Mouse (Mus musculus): ENCODE measurements around the gene 1700049E17Rik1.
"Not testable (repeated sequence)": the region's sequence is repeated elsewhere in the genome, so short reads cannot be mapped to it uniquely, and the experiment has no call there.

1700049E17Rik1 gene

GRCm38 (mm10) chr14:41924649-41925048 lies at the start of gene 1700049E17Rik1:
1700049E17Rik1 (plus strand) TSS chr14:41924949.
- not testable (repeated sequence) for DNase-seq (ENCODE audit: low spot score in 2 of 2)

DNA sequence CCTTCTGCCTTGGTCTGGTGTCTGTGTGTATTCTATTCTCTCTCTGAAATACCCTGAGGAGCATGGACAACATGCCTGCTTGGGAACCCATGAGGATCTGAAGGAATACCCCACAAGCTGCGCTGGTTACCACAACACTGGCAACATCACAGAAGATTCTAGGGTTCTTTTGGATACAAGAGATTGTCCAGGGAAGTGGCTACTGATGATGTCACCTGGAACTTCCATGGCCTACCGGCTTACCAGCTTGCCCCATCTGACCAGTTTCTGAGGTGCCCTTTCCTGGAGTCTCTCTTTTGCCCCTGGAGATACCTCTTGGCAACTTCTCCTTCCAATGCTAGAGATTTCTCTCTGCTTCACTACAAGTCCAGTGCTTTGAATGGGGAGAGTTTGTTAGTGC lies 17.6 kb upstream of the 1700049E17Rik1 start, which contains the start of gene Gm7980:
Gene Gm7980 (minus strand): TSS at position 101 of the 400 bp plus-strand sequence.
- not testable (repeated sequence) for DNase-seq (ENCODE audit: low spot score in 2 of 2)

- not testable (repeated sequence) for DNase-seq (ENCODE audit: low spot score in 2 of 2)
Measured at GRCm38 (mm10) chr14:41943695-41944094, 18.9 kb downstream of the 1700049E17Rik1 start, which contains the start of gene 1700024B05Rik. 1700024B05Rik (plus strand) TSS chr14:41943995.

GRCm38 (mm10) chr14:41964095-41964494 lies 39.3 kb downstream of the 1700049E17Rik1 start:
- not testable (repeated sequence) for DNase-seq (ENCODE audit: low spot score in 2 of 2)

GRCm38 (mm10) chr14:41967827-41968226 lies 43.1 kb downstream of the 1700049E17Rik1 start, which contains the start of gene Gm6401:
Gm6401 (minus strand) TSS chr14:41967927.
- not testable (repeated sequence) for DNase-seq (ENCODE audit: low spot score in 2 of 2)

- not testable (repeated sequence) for DNase-seq (ENCODE audit: low spot score in 2 of 2)
Measured at GRCm38 (mm10) chr14:41968596-41968995, 43.8 kb downstream of the 1700049E17Rik1 start.

Data from frontal cortex, postnatal 25 days (tissue).